Mouse (Mus musculus): ENCODE data around the gene Ost4. TPM values are rescaled to one million over a fixed set of nuclear protein-coding genes. Genes with fewer than 3 reads are reported as not detected.
A peak's percentile ranks its signal among the peaks of the same experiment; 100 is the strongest.

Gene Ost4
- polyA plus RNA-seq (2015; fragmentation: Nextera tagmentation; extraction: Ambion mirVana) = 325 and 333 TPM in 2 replicates

GRCm38 (mm10) chr5:30907413-30908059, at the start of gene Ost4:
Gene Ost4, minus strand, starts transcription at chr5:30907788.
- WGBS = under 1% methylated on average over 58 of the region's 58 CpGs
- peaks cover 35% of the 10 kb centered on the region for H3K36me3 ChIP-seq (ENCODE audit: poor library complexity, severe bottlenecking)

GRCm38 (mm10) chr5:30955751-30956150, 48.2 kb upstream of the Ost4 start:
- Histone ChIP-seq H3K9ac (no peak overlapping the region), H3K27me3 (no peaks in the 10 kb centered on the region), H3K4me3 (no peak overlapping the region), H3K4me1 (peaks cover 23% of the 10 kb centered on the region), H3K36me3 (ENCODE audit: poor library complexity, severe bottlenecking) (peaks cover 66% of the 10 kb centered on the region), H3K9me3 (replicated peaks) (no peaks in the 10 kb centered on the region), H3K27ac (no peak overlapping the region), H3K4me2 (no peak overlapping the region)
- no peak for ATAC-seq
- WGBS = 87% methylated on average over 6 of the region's 6 CpGs

More at GRCm38 (mm10) chr5:30907413-30908059, at the start of gene Ost4:
- Histone ChIP-seq H3K4me1 (peaks cover 41% of the 10 kb centered on the region), H3K9ac (peak within 1 kb of the TSS; percentile 86), H3K27me3 (no peaks in the 10 kb centered on the region), H3K4me2 (peak within 1 kb of the TSS; percentile 97), H3K4me3 (peak within 1 kb of the TSS; percentile 79), H3K9me3 (replicated peaks) (no peaks in the 10 kb centered on the region), H3K27ac (peak within 1 kb of the TSS; percentile 65)
- peak; percentile 97 for ATAC-seq

- H3K27ac ChIP-seq = no peak overlapping the region
- no peaks in the 10 kb centered on the region for H3K9me3 ChIP-seq (replicated peaks)
- no peak overlapping the region for H3K4me2 ChIP-seq
- no peak overlapping the region for H3K4me3 ChIP-seq
- H3K27me3 ChIP-seq = no peaks in the 10 kb centered on the region
- peaks cover 34% of the 10 kb centered on the region for H3K4me1 ChIP-seq
- peaks cover 66% of the 10 kb centered on the region for H3K36me3 ChIP-seq (ENCODE audit: poor library complexity, severe bottlenecking)
- WGBS = 94% methylated on average over 9 of the region's 9 CpGs
- no peak overlapping the region for H3K9ac ChIP-seq
- ATAC-seq = no peak
Measured at GRCm38 (mm10) chr5:30954556-30954955, 47.0 kb upstream of the Ost4 start.

- WGBS = 98% methylated on average over 6 of the region's 6 CpGs
- no peaks in the 10 kb centered on the region for H3K27me3 ChIP-seq
- no peak for ATAC-seq
- no peak overlapping the region for H3K4me3 ChIP-seq
- H3K4me2 ChIP-seq = no peak overlapping the region
- no peak overlapping the region for H3K27ac ChIP-seq
- peaks cover 34% of the 10 kb centered on the region for H3K4me1 ChIP-seq
- H3K36me3 ChIP-seq (ENCODE audit: poor library complexity, severe bottlenecking) = peaks cover 66% of the 10 kb centered on the region
- no peak overlapping the region for H3K9ac ChIP-seq
- no peaks in the 10 kb centered on the region for H3K9me3 ChIP-seq (replicated peaks)
Measured at GRCm38 (mm10) chr5:30954065-30954464, 46.5 kb upstream of the Ost4 start.

- Histone ChIP-seq H3K4me3 (no peak overlapping the region), H3K27ac (no peak overlapping the region), H3K4me2 (no peak overlapping the region), H3K9me3 (replicated peaks) (no peaks in the 10 kb centered on the region), H3K27me3 (no peaks in the 10 kb centered on the region; the same call in 1 of the 2 replicates), H3K4me1 (peaks cover 22% of the 10 kb centered on the region), H3K36me3 (ENCODE audit: poor library complexity, severe bottlenecking) (peaks cover 52% of the 10 kb centered on the region), H3K9ac (no peak overlapping the region)
- no peak for ATAC-seq
- 83% methylated on average over 5 of the region's 5 CpGs for WGBS
Measured at GRCm38 (mm10) chr5:30952551-30952950, 45.0 kb upstream of the Ost4 start.

- Histone ChIP-seq H3K9me3 (replicated peaks) (no peaks in the 10 kb centered on the region), H3K36me3 (ENCODE audit: poor library complexity, severe bottlenecking) (peaks cover 48% of the 10 kb centered on the region), H3K27ac (no peak overlapping the region), H3K27me3 (no peaks in the 10 kb centered on the region; the same call in none of the 2 replicates), H3K4me3 (no peak overlapping the region), H3K9ac (no peak overlapping the region), H3K4me2 (no peak overlapping the region), H3K4me1 (peaks cover 18% of the 10 kb centered on the region)
- ATAC-seq = no peak
- WGBS = 83% methylated on average over 6 of the region's 6 CpGs
Measured at GRCm38 (mm10) chr5:30951706-30952105, 44.1 kb upstream of the Ost4 start.

GRCm38 (mm10) chr5:30950922-30951321, 43.3 kb upstream of the Ost4 start:
- WGBS = 81% methylated on average over 2 of the region's 2 CpGs
- H3K4me3 ChIP-seq = no peak overlapping the region
- ATAC-seq = no peak
- no peak overlapping the region for H3K4me2 ChIP-seq
- peaks cover 46% of the 10 kb centered on the region for H3K36me3 ChIP-seq (ENCODE audit: poor library complexity, severe bottlenecking)
- no peak overlapping the region for H3K27ac ChIP-seq
- peaks cover 18% of the 10 kb centered on the region for H3K4me1 ChIP-seq
- no peaks in the 10 kb centered on the region; the same call in none of the 2 replicates for H3K27me3 ChIP-seq
- no peaks in the 10 kb centered on the region for H3K9me3 ChIP-seq (replicated peaks)
- H3K9ac ChIP-seq = no peak overlapping the region

- ATAC-seq = no peak; the same call in 1 of the 2 replicates
- no peaks in the 10 kb centered on the region; the same call in none of the 2 replicates for H3K27me3 ChIP-seq
- peak overlapping the region; percentile 71 for H3K9ac ChIP-seq
- 70% methylated on average over 4 of the region's 4 CpGs for WGBS
- H3K9me3 ChIP-seq (replicated peaks) = no peaks in the 10 kb centered on the region
- peak overlapping the region; percentile 59 for H3K4me3 ChIP-seq
- peak overlapping the region; percentile 51; the same call in 1 of the 2 replicates for H3K27ac ChIP-seq
- H3K4me1 ChIP-seq = peaks cover 18% of the 10 kb centered on the region
- peaks cover 41% of the 10 kb centered on the region for H3K36me3 ChIP-seq (ENCODE audit: poor library complexity, severe bottlenecking)
- peak overlapping the region; percentile 88 for H3K4me2 ChIP-seq
Measured at GRCm38 (mm10) chr5:30950451-30950850, 42.9 kb upstream of the Ost4 start.

- ATAC-seq = peak; percentile 87
Measured at GRCm38 (mm10) chr5:30949654-30950326, 42.2 kb upstream of the Ost4 start.

GRCm38 (mm10) chr5:30948620-30949019, 41.0 kb upstream of the Ost4 start:
- Histone ChIP-seq H3K9me3 (replicated peaks) (no peaks in the 10 kb centered on the region), H3K27me3 (no peaks in the 10 kb centered on the region; the same call in none of the 2 replicates), H3K4me2 (peak overlapping the region; percentile 88; the same call in 1 of the 2 replicates), H3K27ac (no peak overlapping the region), H3K4me3 (no peak overlapping the region), H3K4me1 (peaks cover 23% of the 10 kb centered on the region), H3K36me3 (ENCODE audit: poor library complexity, severe bottlenecking) (peaks cover 23% of the 10 kb centered on the region), H3K9ac (no peak overlapping the region)
- 71% methylated on average over 5 of the region's 5 CpGs for WGBS
- ATAC-seq = no peak

More at GRCm38 (mm10) chr5:30949654-30950326, 42.2 kb upstream of the Ost4 start:
- peak overlapping the region; percentile 59 for H3K4me3 ChIP-seq
- H3K9me3 ChIP-seq (replicated peaks) = no peaks in the 10 kb centered on the region
- H3K4me1 ChIP-seq = peaks cover 22% of the 10 kb centered on the region
- WGBS = under 1% methylated on average over 31 of the region's 31 CpGs
- H3K4me2 ChIP-seq = peak overlapping the region; percentile 88
- no peaks in the 10 kb centered on the region; the same call in none of the 2 replicates for H3K27me3 ChIP-seq
- peak overlapping the region; percentile 71 for H3K9ac ChIP-seq
- peak overlapping the region; percentile 51 for H3K27ac ChIP-seq
- H3K36me3 ChIP-seq (ENCODE audit: poor library complexity, severe bottlenecking) = peaks cover 34% of the 10 kb centered on the region

GRCm38 (mm10) chr5:30944956-30945781, 37.6 kb upstream of the Ost4 start, which contains the start of gene Cgref1:
Gene Cgref1, minus strand, starts transcription at chr5:30945591.
- no peaks in the 10 kb centered on the region; the same call in none of the 2 replicates for H3K27me3 ChIP-seq
- peak within 1 kb of the TSS; percentile 51 for H3K4me3 ChIP-seq
- H3K9ac ChIP-seq = peak within 1 kb of the TSS; percentile 74
- 5% methylated on average over 43 of the region's 44 CpGs for WGBS
- no peaks in the 10 kb centered on the region for H3K9me3 ChIP-seq (replicated peaks)
- H3K36me3 ChIP-seq (ENCODE audit: poor library complexity, severe bottlenecking) = no peaks in the 10 kb centered on the region
- peak; percentile 46 for ATAC-seq
- H3K27ac ChIP-seq = no peak within 1 kb of the TSS
- H3K4me2 ChIP-seq = peak within 1 kb of the TSS; percentile 82
- H3K4me1 ChIP-seq = peaks cover 18% of the 10 kb centered on the region

Measured in forebrain, embryonic 13.5 days (tissue).